11 mouse cellular contexts compared by ENCODE assay signal in the genomic region with DNA sequence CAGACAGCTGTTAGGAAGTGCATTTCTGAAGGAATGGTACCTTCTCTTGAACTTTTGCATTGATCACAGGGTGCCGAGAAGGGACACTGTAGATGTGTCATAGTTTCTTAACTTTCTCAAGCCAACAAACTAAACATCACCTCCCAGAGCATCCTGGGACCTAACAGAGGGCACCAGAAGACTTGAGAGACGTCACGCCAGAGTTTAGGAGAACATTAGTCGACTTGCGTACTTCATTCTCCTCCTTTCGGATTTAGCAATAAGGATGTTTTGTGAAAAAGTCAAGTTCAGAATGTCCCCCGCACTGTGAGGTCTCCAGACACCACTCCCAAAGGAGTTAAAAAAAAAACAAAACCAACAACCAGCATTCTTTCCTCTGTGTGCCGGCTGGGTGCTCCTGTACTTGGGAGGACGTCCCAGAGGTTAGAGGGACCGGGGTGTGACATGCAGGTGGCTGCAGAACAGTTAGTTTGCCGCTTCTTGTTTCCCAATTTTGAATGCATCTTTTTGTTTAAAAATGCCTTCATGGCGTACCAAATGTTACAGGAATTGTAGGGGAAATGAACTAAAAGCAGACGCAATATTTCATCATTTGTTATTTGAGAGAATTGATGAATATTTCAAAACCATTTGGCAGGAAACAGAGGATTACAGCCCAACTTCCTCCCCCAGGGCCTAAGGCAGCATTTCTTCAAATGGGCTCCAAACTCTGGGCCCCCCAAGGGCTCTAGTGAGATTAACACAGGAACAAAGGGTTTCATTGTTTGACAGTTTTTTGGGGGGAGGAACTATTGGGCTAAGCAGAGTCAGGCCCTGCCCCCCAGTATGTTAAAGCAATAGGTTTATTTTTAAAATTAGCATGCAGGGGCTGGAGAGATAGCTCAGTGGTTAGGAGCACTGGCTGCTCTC. TPM values are rescaled to one million over a fixed set of nuclear protein-coding genes. Genes with fewer than 3 reads are reported as not detected.
A peak's percentile ranks its signal among the peaks of the same experiment; 100 is the strongest.
DNase-seq lines count a peak whose midpoint lies in the region; ATAC-seq and TF ChIP-seq lines count a peak whose summit lies in the region.
"Had no signal": no experiment of that assay in that cellular context is flagged by ENCODE, and none has a peak within 500 bp of the region (broad histone marks: within the 10 kb centered on the region; RNA-seq: fewer than 3 reads in every experiment).

No protein-coding gene starts in this region.

- TF ChIP-seq CTCF in heart, adult 2 months (IDR thresholded peaks at IDR 0.05), result no peak

- no peaks in the 10 kb centered on the region for H3K36me3 ChIP-seq in heart, adult 2 months (ENCODE audit: control insufficient read depth, insufficient read depth, low read length)
- H3K36me3 ChIP-seq in midbrain, embryonic 11.5 days (ENCODE audit: control insufficient read depth, insufficient read depth, low read length), result no peaks in the 10 kb centered on the region
- no peaks in the 10 kb centered on the region for H3K36me3 ChIP-seq in midbrain, embryonic 14.5 days (ENCODE audit: control insufficient read depth, insufficient read depth, low read length)
- H3K36me3 ChIP-seq in hindbrain, embryonic 16.5 days (ENCODE audit: control insufficient read depth, insufficient read depth, low read length), result no peaks in the 10 kb centered on the region

- no peaks in the 10 kb centered on the region for H3K27me3 ChIP-seq in heart, adult 2 months (ENCODE audit: control insufficient read depth, insufficient read depth, low read length)
- no peaks in the 10 kb centered on the region for H3K27me3 ChIP-seq in midbrain, embryonic 11.5 days (ENCODE audit: control insufficient read depth, insufficient read depth, low read length)
- no peaks in the 10 kb centered on the region for H3K27me3 ChIP-seq in midbrain, embryonic 14.5 days (ENCODE audit: control insufficient read depth, insufficient read depth, low read length)
- no peaks in the 10 kb centered on the region for H3K27me3 ChIP-seq in hindbrain, embryonic 16.5 days (replicated peaks; ENCODE audit: control insufficient read depth, insufficient read depth, low read length)

- ATAC-seq in midbrain, embryonic 11.5 days (ENCODE audit: low FRiP score), result no peak
- no peak for ATAC-seq in midbrain, embryonic 14.5 days (ENCODE audit: low FRiP score, low TSS enrichment)
- peak; percentile 82 for ATAC-seq in granulocyte monocyte progenitor cell, adult 5-6 weeks (replicated peaks; ENCODE audit: poor library complexity, severe bottlenecking)
- peak; percentile 16; the same call in 1 of the 2 replicates for ATAC-seq in monocyte, adult 5-6 weeks (replicated peaks; ENCODE audit: insufficient number of reproducible peaks, low FRiP score, low TSS enrichment, poor library complexity, severe bottlenecking)
- ATAC-seq in hindbrain, embryonic 16.5 days, result no peak
- ATAC-seq: inflammation-experienced regulatory T-cells, adult 6 months had no signal

- TF ChIP-seq EP300 in heart, adult 2 months (IDR thresholded peaks at IDR 0.05; ENCODE audit: insufficient read depth, low read depth, low read length), result no peak

- H3K9me3 ChIP-seq in midbrain, embryonic 11.5 days (ENCODE audit: control insufficient read depth, low read length), result no peaks in the 10 kb centered on the region
- H3K9me3 ChIP-seq in midbrain, embryonic 14.5 days (ENCODE audit: control insufficient read depth, low read length), result no peaks in the 10 kb centered on the region
- no peaks in the 10 kb centered on the region for H3K9me3 ChIP-seq in hindbrain, embryonic 16.5 days (ENCODE audit: control insufficient read depth, low read length)

- intact Hi-C loops in heart, adult 2 months (cut with DNase I), result no loop called here
- intact Hi-C loops in heart, postnatal 14 days (cut with DNase I), result no loop called here
- intact Hi-C loops in left cerebral cortex, postnatal 25 days (cut with DNase I), result no loop called here

- peaks cover 5% of the 10 kb centered on the region for H3K4me1 ChIP-seq in heart, adult 2 months (ENCODE audit: control insufficient read depth, insufficient read depth, low read length)
- peaks cover 6% of the 10 kb centered on the region; the same call in 1 of the 2 replicates for H3K4me1 ChIP-seq in midbrain, embryonic 11.5 days (ENCODE audit: control insufficient read depth, insufficient read depth, low read length)
- no peaks in the 10 kb centered on the region for H3K4me1 ChIP-seq in midbrain, embryonic 14.5 days (ENCODE audit: control insufficient read depth, insufficient read depth, low read length)
- H3K4me1 ChIP-seq in hindbrain, embryonic 16.5 days (ENCODE audit: control insufficient read depth, insufficient read depth, low read depth, low read length), result no peaks in the 10 kb centered on the region

- TF ChIP-seq POLR2A in heart, adult 2 months (IDR thresholded peaks at IDR 0.05; ENCODE audit: insufficient read depth, low read depth, low read length), result no peak

- H3K27ac ChIP-seq in heart, adult 2 months, result peak overlapping the region; percentile 57
- no peak overlapping the region for H3K27ac ChIP-seq in midbrain, embryonic 11.5 days (ENCODE audit: low read depth, low read length)
- no peak overlapping the region for H3K27ac ChIP-seq in midbrain, embryonic 14.5 days (replicated peaks; ENCODE audit: low read depth, low read length)
- no peak overlapping the region for H3K27ac ChIP-seq in hindbrain, embryonic 16.5 days (ENCODE audit: low read depth, low read length)

- no peak overlapping the region for H3K4me2 ChIP-seq in midbrain, embryonic 11.5 days
- H3K4me2 ChIP-seq in midbrain, embryonic 14.5 days (ENCODE audit: low read length), result no peak overlapping the region
- no peak overlapping the region for H3K4me2 ChIP-seq in hindbrain, embryonic 16.5 days (ENCODE audit: low read length)

- 50% methylated on average over 13 of the region's 13 CpGs for WGBS in heart, adult 2 months
- 66% methylated on average over 13 of the region's 13 CpGs for WGBS in midbrain, embryonic 11.5 days
- 59% methylated on average over 13 of the region's 13 CpGs for WGBS in midbrain, embryonic 14.5 days
- 63% methylated on average over 13 of the region's 13 CpGs for WGBS in hindbrain, embryonic 16.5 days

- H3K79me2 ChIP-seq in heart, adult 2 months (replicated peaks; ENCODE audit: control insufficient read depth, insufficient read depth, low read length), result no peaks in the 10 kb centered on the region

- H3K4me3 ChIP-seq in heart, adult 2 months, result no peak overlapping the region
- H3K4me3 ChIP-seq in midbrain, embryonic 11.5 days (ENCODE audit: low read depth, low read length), result no peak overlapping the region
- no peak overlapping the region for H3K4me3 ChIP-seq in midbrain, embryonic 14.5 days (replicated peaks; ENCODE audit: low read depth, low read length)
- no peak overlapping the region for H3K4me3 ChIP-seq in hindbrain, embryonic 16.5 days (ENCODE audit: low read length)

- peak in 1 of 2 experiments; percentile 62 for DNase-seq in heart, adult 2 months
- no peak for DNase-seq in heart, postnatal 14 days
- DNase-seq in midbrain, embryonic 11.5 days (ENCODE audit: low spot score, missing footprints), result peak; percentile 83
- DNase-seq in midbrain, embryonic 14.5 days, result no peak
- DNase-seq in left cerebral cortex, postnatal 25 days (ENCODE audit: low spot score in 2 of 2), result no peak
- DNase-seq: lung, postnatal 36 days; thymus, adult 18-20 months had no signal

- no peak overlapping the region for H3K9ac ChIP-seq in heart, adult 2 months (ENCODE audit: low read depth, low read length)
- H3K9ac ChIP-seq in midbrain, embryonic 11.5 days (ENCODE audit: low read length), result no peak overlapping the region
- no peak overlapping the region for H3K9ac ChIP-seq in midbrain, embryonic 14.5 days (replicated peaks; ENCODE audit: low read length)
- H3K9ac ChIP-seq in hindbrain, embryonic 16.5 days (ENCODE audit: low read depth, low read length), result no peak overlapping the region

RNA-seq across cellular contexts. Expression of gene 6030408B16Rik, which starts 15.7 kb away (rescaled TPM):
- total RNA-seq in heart, adult 2 months (2021), result 1 to 10 TPM in 1 of 2 experiments, under 1 TPM in 1; 0.70 to 1.1 TPM
- 2.5 and 6.3 TPM in 2 replicates for polyA plus RNA-seq in heart, adult 2 months (2012; rRNA removed)
- total RNA-seq in heart, postnatal 14 days (2021), result 1 to 10 TPM; 1.7 to 1.8 TPM
- 0.33 TPM in 1 of 2 replicates, not detected in the other for polyA plus RNA-seq in midbrain, embryonic 11.5 days (2014; fragmentation: Nextera tagmentation; extraction: Ambion mirVana)
- polyA plus RNA-seq in midbrain, embryonic 14.5 days (2014; fragmentation: Nextera tagmentation; extraction: Ambion mirVana), result 0.30 and 0.51 TPM in 2 replicates
- total RNA-seq in granulocyte monocyte progenitor cell, adult 5-6 weeks (2014; fragmentation: Nextera tagmentation), result 0.60 TPM in 1 of 2 replicates, not detected in the other
- total RNA-seq in granulocyte monocyte progenitor cell, adult 5-6 weeks (2017), result 0.86 TPM in 1 of 2 replicates, not detected in the other
- total RNA-seq in monocyte, adult 5-6 weeks (2017), result 0.75 to 1.4 TPM in 2 of 3 replicates, not detected in the other
- not detected for total RNA-seq in left cerebral cortex, postnatal 25 days (2021)
- 0.13 and 0.21 TPM in 2 replicates for polyA plus RNA-seq in hindbrain, embryonic 16.5 days (2015; fragmentation: Nextera tagmentation; extraction: Ambion mirVana)

RNA-seq across cellular contexts. Expression of gene Atg101, which starts 24.6 kb away (rescaled TPM):
- 10 to 100 TPM; 21.2 to 22.4 TPM for total RNA-seq in heart, adult 2 months (2021)
- 26.4 and 29.3 TPM in 2 replicates for polyA plus RNA-seq in heart, adult 2 months (2012; rRNA removed)
- total RNA-seq in heart, postnatal 14 days (2021), result 10 to 100 TPM; 24.7 to 25.5 TPM
- polyA plus RNA-seq in midbrain, embryonic 11.5 days (2014; fragmentation: Nextera tagmentation; extraction: Ambion mirVana), result 57.9 and 67.4 TPM in 2 replicates
- 61.2 and 87.4 TPM in 2 replicates for polyA plus RNA-seq in midbrain, embryonic 14.5 days (2014; fragmentation: Nextera tagmentation; extraction: Ambion mirVana)
- 35.3 and 36.0 TPM in 2 replicates for total RNA-seq in granulocyte monocyte progenitor cell, adult 5-6 weeks (2014; fragmentation: Nextera tagmentation)
- total RNA-seq in granulocyte monocyte progenitor cell, adult 5-6 weeks (2017), result 51.9 and 60.6 TPM in 2 replicates
- 52.9 to 72.0 TPM (median 58.7 TPM) in 3 replicates for total RNA-seq in monocyte, adult 5-6 weeks (2017)
- 10 to 100 TPM; 40.3 to 43.6 TPM for total RNA-seq in left cerebral cortex, postnatal 25 days (2021)
- polyA plus RNA-seq in hindbrain, embryonic 16.5 days (2015; fragmentation: Nextera tagmentation; extraction: Ambion mirVana), result 79.6 and 81.3 TPM in 2 replicates

RNA-seq across cellular contexts. Expression of gene Nr4a1, which starts 54.6 kb away (rescaled TPM):
- total RNA-seq in heart, adult 2 months (2021), result 10 to 100 TPM; 12.1 to 45.3 TPM
- 17.0 and 23.8 TPM in 2 replicates for polyA plus RNA-seq in heart, adult 2 months (2012; rRNA removed)
- total RNA-seq in heart, postnatal 14 days (2021), result 10 to 100 TPM; 14.0 to 63.1 TPM
- polyA plus RNA-seq in midbrain, embryonic 11.5 days (2014; fragmentation: Nextera tagmentation; extraction: Ambion mirVana), result 1.3 TPM in 2 replicates
- 2.9 and 3.5 TPM in 2 replicates for polyA plus RNA-seq in midbrain, embryonic 14.5 days (2014; fragmentation: Nextera tagmentation; extraction: Ambion mirVana)
- 1.4 and 4.0 TPM in 2 replicates for total RNA-seq in granulocyte monocyte progenitor cell, adult 5-6 weeks (2014; fragmentation: Nextera tagmentation)
- 2.4 and 4.1 TPM in 2 replicates for total RNA-seq in granulocyte monocyte progenitor cell, adult 5-6 weeks (2017)
- total RNA-seq in monocyte, adult 5-6 weeks (2017), result 717 to 1,434 TPM (median 717 TPM) in 3 replicates
- total RNA-seq in left cerebral cortex, postnatal 25 days (2021), result 100 to 1,000 TPM; 111 to 133 TPM
- 6.8 and 7.2 TPM in 2 replicates for polyA plus RNA-seq in hindbrain, embryonic 16.5 days (2015; fragmentation: Nextera tagmentation; extraction: Ambion mirVana)

Comparison
In these comparisons a context has a peak if more than half of its experiments do, and no peak if none do; other contexts are left out.
1. ATAC-seq: peak in granulocyte monocyte progenitor cell, adult 5-6 weeks (single experiment) and monocyte, adult 5-6 weeks (single experiment); none in midbrain, embryonic 11.5 days (single experiment), midbrain, embryonic 14.5 days (single experiment) and hindbrain, embryonic 16.5 days (single experiment).